Mouse (Mus musculus) bone marrow, adult 2 months (tissue): ENCODE results near the gene Pcnx2. TPM values are rescaled to one million over a fixed set of nuclear protein-coding genes. Genes with fewer than 3 reads are reported as not detected.

Source experiments
- H3K27ac ChIP-seq: fragments of 200-500 bp; 2 replicates; pipeline ENCODE4 v1.5.1; 2012; ENCODE audit warnings: low read depth, mild to moderate bottlenecking, control low read depth, inconsistent platforms, low read length; ENCODE audit not compliant: control insufficient read depth, poor library complexity, insufficient read depth
- H3K4me1 ChIP-seq: fragments of 200-500 bp; 2 replicates; pipeline ENCODE4 v1.6.1; 2011; ENCODE audit warnings: low read length; ENCODE audit not compliant: control insufficient read depth, insufficient read depth
- H3K4me3 ChIP-seq: fragments of 200-500 bp; replicated peaks from 2 replicates; pipeline ENCODE3; 2011; ENCODE audit warnings: mild to moderate bottlenecking, low read depth, low read length, control low read depth; ENCODE audit not compliant: control insufficient read depth
- CTCF ChIP-seq: fragments of 200-500 bp; IDR thresholded peaks from 2 replicates; pipeline ENCODE4 v1.5.1; 2011; ENCODE audit warnings: low read length, control low read depth; ENCODE audit not compliant: control insufficient read depth, insufficient read depth
- POLR2A ChIP-seq: fragments of 200-500 bp; IDR thresholded peaks from 2 replicates; pipeline ENCODE4 v1.6.1; 2011; ENCODE audit warnings: low read depth, mild to moderate bottlenecking, control low read depth, low read length, borderline replicate concordance; ENCODE audit not compliant: control insufficient read depth
- WGBS: fragments of 180-500 bp; shearing (Covaris S2); methylation state at CpG from one replicate; pipeline ENCODE4 v1.1.7; 2018; 5-methylcytosine and 5-hydroxymethylcytosine counted together
- polyA plus RNA-seq: library from polyadenylated mRNA; stranded (reverse); fragments of >200 nt; gene quantifications from 2 replicates; pipeline ENCODE4 v1.2.4, GENCODE M21; 2011; ENCODE audit warnings: low replicate concordance; ENCODE audit not compliant: missing spikeins, insufficient read depth, insufficient read length

Pcnx2 gene
- polyA plus RNA-seq, 1 experiment = not detected

DNA sequence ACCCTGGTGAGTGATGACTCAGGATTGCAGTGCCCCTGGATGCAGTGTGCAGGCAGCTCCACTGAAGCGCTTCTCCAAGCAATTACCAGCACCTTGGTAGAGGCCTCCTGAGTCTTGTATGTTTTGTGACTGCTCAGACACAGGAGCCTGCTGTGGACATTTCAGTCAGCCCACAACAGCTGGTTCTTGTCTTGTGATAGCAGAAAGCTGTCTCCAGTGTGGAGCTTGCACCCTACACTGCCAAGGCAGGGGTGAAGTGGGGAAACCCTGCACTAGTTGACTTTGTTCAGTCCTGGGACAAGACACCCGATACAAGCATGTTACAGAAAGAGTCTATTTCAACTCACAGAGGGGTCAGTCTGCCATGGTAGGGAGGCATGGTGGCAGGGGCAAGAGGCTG, 102.8 kb downstream of the Pcnx2 start:
- Histone ChIP-seq H3K4me3 (no peak overlapping the region), H3K4me1 (no peaks in the 10 kb centered on the region), H3K27ac (no peak overlapping the region)
- TF ChIP-seq POLR2A (no peak), CTCF (no peak)
- 92% methylated on average over 2 of the region's 2 CpGs for WGBS

DNA sequence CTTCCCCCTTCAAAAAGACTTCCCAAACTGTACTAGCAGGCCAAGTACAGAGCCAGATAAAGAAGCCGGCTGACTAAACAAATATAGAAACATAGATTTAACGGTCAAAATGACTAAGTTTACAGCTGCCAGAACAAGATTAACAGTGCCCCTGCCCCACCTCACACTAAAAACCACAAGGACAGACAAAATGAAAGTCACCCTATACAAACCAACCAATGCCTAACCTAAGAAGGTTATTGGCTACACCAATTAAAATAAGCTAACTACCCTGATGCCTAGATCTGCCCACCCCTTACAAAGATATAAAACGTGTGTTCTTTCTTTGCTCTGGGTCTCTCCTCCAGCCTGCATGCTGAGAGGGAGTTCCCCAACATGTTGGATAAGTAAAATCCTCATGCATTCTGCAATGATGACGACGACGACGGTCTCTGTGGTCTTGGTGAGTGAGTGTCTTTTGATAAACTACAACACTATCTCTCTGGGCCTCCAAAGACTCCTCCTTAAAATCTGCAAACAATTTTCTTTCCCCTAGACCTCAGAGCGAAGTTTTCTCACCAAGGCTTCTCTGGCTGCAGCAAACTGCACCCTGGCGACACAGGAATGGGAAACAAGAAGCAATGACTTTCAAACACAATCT, 105.2 kb downstream of the Pcnx2 start:
- Histone ChIP-seq H3K4me3 (no peak overlapping the region), H3K4me1 (no peaks in the 10 kb centered on the region), H3K27ac (no peak overlapping the region)
- no peak for TF ChIP-seq CTCF
- no peak for TF ChIP-seq POLR2A
- 50% methylated on average over 9 of the region's 9 CpGs for WGBS

DNA sequence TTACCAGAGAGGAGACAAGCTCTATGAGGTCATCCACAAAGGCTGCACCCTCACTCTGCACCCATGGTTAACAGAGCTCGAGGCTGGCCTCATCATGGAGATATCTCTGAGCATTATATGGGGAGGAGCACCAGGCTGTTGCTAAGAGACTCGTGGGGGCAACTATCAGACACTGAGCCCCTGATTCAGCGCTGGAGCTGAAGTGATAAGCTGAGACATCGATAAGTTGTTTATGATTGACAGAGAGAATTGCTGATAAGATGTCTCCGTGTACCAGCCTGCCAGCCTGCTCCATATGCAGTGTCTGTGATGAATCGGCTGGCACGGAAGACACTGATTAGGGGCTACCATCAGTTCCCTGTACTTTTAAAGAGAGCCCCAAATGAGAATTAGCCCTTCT, 111.2 kb downstream of the Pcnx2 start:
- Histone ChIP-seq H3K4me3 (no peak overlapping the region), H3K27ac (no peak overlapping the region), H3K4me1 (no peaks in the 10 kb centered on the region; the same call in 1 of the 2 replicates)
- TF ChIP-seq POLR2A (no peak), CTCF (no peak)
- 54% methylated on average over 7 of the region's 7 CpGs for WGBS

DNA sequence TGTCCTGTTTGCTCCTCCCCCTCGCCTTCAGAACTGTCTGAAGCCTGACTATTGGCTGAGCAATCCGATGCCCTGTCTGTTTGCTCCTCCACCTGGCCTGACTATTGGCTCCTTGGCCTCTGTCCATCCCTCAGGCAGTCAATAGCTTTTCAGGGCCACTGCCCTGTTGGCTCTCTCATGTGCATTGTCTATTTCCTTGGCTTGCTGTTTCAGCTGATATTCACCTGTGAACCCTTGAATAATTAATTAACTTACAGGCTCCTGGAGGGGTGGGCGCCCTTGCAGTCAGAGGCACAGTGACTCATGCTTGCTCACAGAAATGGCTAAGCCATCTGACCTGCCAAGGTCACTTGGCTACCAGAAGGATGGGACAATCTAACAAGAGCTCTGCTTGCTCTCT, 116.0 kb downstream of the Pcnx2 start:
- Histone ChIP-seq H3K27ac (no peak overlapping the region), H3K4me3 (no peak overlapping the region), H3K4me1 (no peaks in the 10 kb centered on the region; the same call in 1 of the 2 replicates)
- WGBS = 78% methylated on average over 3 of the region's 3 CpGs
- no peak for TF ChIP-seq CTCF
- no peak for TF ChIP-seq POLR2A

DNA sequence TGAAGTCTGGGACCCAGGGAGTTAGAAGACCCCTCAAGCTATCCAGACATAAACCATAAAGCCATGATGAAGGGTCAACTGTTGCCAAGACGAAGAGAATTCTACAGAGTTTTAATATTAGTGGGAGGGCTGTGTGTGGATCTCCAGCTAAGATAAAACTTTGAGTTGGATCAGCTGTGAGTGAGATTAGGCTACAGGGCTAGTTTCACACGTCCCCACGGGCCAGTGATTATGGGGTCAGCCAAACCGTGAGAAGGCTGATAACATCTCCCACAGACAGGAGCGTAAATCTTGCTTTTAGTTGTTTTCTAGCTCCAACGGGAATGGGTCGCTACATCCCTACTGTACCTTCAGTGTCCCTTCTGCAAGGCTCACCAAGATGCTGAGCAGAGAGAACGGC, 118.5 kb downstream of the Pcnx2 start:
- Histone ChIP-seq H3K27ac (no peak overlapping the region), H3K4me3 (no peak overlapping the region), H3K4me1 (no peaks in the 10 kb centered on the region; the same call in 1 of the 2 replicates)
- 55% methylated on average over 8 of the region's 8 CpGs for WGBS
- no peak for TF ChIP-seq CTCF
- no peak for TF ChIP-seq POLR2A

DNA sequence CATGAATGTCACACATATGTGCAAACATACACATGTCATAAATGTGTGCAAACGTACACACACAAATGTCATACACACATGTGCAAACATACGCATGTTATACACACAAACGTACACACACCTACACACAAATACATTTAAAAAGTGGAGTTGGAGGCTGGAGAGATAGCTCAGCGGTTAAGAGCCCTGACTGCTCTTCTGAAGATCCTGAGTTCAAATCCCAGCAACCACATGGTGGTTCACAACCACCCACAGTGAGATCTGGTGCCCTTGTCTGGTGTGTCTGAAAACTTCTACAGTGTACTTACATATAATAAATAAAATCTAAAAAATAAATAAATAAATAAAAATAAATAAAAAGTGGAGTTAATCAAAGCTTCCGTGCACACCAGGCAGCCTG, 119.2 kb downstream of the Pcnx2 start:
- 82% methylated on average over 5 of the region's 5 CpGs for WGBS
- Histone ChIP-seq H3K4me1 (no peaks in the 10 kb centered on the region; the same call in 1 of the 2 replicates), H3K27ac (no peak overlapping the region), H3K4me3 (no peak overlapping the region)
- TF ChIP-seq POLR2A = no peak

DNA sequence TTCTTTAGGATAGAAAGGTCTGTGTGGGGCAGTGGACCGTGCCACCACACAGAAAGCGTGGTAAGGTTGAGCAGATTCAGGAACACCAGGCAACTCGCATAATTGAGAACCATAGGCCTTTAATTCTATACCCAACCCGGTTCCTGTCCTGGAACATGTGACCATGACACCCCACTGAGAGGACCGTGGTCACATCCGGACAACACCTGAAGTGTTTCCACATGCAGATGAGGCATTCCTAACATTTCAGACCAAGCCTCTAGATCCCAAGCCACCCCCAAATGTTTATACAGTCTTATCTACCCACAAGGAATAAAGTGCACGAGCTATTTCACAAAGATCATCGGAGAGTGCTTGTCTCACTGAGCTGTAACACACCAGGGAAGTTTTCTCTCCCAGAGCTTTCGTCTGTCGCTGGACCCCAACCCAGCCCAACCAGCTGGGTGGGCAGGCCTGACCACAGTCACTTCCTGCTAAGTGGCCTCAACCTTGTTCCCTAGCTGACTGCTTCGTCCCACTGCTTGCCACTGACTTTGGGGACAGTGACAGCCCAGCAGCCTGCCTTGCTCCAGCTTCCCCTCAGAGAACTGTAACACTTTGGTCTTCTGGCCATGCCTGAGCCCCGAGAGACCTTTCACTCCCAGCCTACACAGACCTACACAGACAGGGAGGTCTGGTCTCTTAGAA, 120.5 kb downstream of the Pcnx2 start:
- WGBS = 42% methylated on average over 12 of the region's 12 CpGs
- H3K27ac ChIP-seq = no peak overlapping the region
- H3K4me3 ChIP-seq = no peak overlapping the region
- no peak for TF ChIP-seq CTCF
- no peak for TF ChIP-seq POLR2A
- no peaks in the 10 kb centered on the region; the same call in 1 of the 2 replicates for H3K4me1 ChIP-seq

DNA sequence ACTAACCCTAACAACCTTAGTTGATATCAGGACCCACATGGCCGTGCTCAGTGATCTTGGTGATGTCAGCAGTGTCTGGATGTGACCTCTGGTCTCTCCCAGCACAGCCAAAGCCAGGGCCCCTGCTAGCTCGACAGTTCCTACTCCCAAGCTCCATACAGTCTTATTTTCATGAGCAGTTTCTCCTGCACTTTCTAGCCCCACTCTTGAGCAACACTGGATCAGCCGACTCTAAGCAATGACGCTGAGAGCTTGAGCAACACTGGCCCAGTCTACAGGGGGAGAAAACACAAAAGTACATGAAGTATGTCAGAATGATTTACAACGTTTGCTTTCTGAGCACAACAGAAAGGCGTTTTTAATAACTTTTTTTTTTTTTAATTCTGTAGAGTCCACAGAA, 121.3 kb downstream of the Pcnx2 start:
- Histone ChIP-seq H3K4me3 (no peak overlapping the region), H3K27ac (no peak overlapping the region), H3K4me1 (no peaks in the 10 kb centered on the region)
- 29% methylated on average over 6 of the region's 6 CpGs for WGBS
- no peak for TF ChIP-seq CTCF
- no peak for TF ChIP-seq POLR2A

DNA sequence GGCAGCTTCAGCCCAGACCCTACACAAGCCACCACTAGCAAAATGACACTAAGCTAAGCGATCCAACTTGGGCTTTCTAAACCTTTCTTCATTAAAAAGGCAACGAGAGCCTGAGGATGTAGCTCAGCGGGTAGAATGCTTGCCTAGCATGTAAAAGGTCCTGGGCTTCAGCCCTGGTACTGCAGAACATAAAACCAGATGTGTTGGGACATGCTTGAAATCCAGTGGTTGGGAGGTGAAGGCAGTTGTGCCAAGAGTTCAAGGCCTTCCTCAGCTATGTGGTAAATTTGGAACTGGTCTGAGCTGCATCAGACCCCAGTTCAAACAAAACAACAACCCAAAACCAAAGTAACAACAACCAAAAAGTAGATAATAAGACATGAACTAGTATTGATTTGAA, 121.8 kb downstream of the Pcnx2 start:
- H3K4me3 ChIP-seq = no peak overlapping the region
- no peak overlapping the region for H3K27ac ChIP-seq
- H3K4me1 ChIP-seq = no peaks in the 10 kb centered on the region
- 72% methylated on average over 3 of the region's 3 CpGs for WGBS
- TF ChIP-seq POLR2A (no peak), CTCF (no peak)
